Mouse (Mus musculus): ENCODE measurements around the gene Asap2. TPM values are rescaled to one million over a fixed set of nuclear protein-coding genes. Genes with fewer than 3 reads are reported as not detected.

The Asap2 gene
- total RNA-seq, 2 experiments from 2014 or later = 10.1 to 12.3 TPM

GRCm38 (mm10) chr12:21209273-21209672, 219.0 kb downstream of the Asap2 start:
- DNase-seq = no peak

- DNase-seq = no peak
These were observed 222.6 kb downstream of the Asap2 start for GRCm38 (mm10) chr12:21212876-21213275.

GRCm38 (mm10) chr12:21214551-21215165, 224.4 kb downstream of the Asap2 start:
- DNase-seq = no peak

GRCm38 (mm10) chr12:21217776-21218444, 227.7 kb downstream of the Asap2 start:
- DNase-seq = no peak

- DNase-seq = no peak
These were observed 230.3 kb downstream of the Asap2 start for GRCm38 (mm10) chr12:21220596-21220995.

GRCm38 (mm10) chr12:21223923-21224322, 233.7 kb downstream of the Asap2 start:
- no peak for DNase-seq

- no peak for DNase-seq
These were observed 235.1 kb downstream of the Asap2 start for GRCm38 (mm10) chr12:21225358-21225757.

- no peak for DNase-seq
These were observed 236.1 kb downstream of the Asap2 start for GRCm38 (mm10) chr12:21226316-21226715.

GRCm38 (mm10) chr12:21227076-21227980, 237.1 kb downstream of the Asap2 start:
- peak; percentile 50 for DNase-seq

- DNase-seq = no peak
These were observed 238.4 kb downstream of the Asap2 start for GRCm38 (mm10) chr12:21228650-21229049.

GRCm38 (mm10) chr12:21229076-21229918, 239.0 kb downstream of the Asap2 start:
- DNase-seq = no peak

GRCm38 (mm10) chr12:21233727-21234126, 243.5 kb downstream of the Asap2 start:
- DNase-seq = no peak

GRCm38 (mm10) chr12:21234560-21234959, 244.3 kb downstream of the Asap2 start:
- no peak for DNase-seq

- no peak for DNase-seq
These were observed 251.7 kb downstream of the Asap2 start for GRCm38 (mm10) chr12:21241965-21242364.

- DNase-seq = no peak
These were observed 254.2 kb downstream of the Asap2 start for GRCm38 (mm10) chr12:21244375-21244960.

GRCm38 (mm10) chr12:21247711-21248392, 257.6 kb downstream of the Asap2 start:
- DNase-seq = no peak

- DNase-seq = no peak
These were observed 270.4 kb downstream of the Asap2 start for GRCm38 (mm10) chr12:21260494-21261256.

- no peak for DNase-seq
These were observed 271.3 kb downstream of the Asap2 start for GRCm38 (mm10) chr12:21261521-21261920.

- no peak for DNase-seq
These were observed 273.0 kb downstream of the Asap2 start for GRCm38 (mm10) chr12:21263256-21263655.

- DNase-seq = peak; percentile 21
These were observed 274.0 kb downstream of the Asap2 start for GRCm38 (mm10) chr12:21264241-21264640.

Data from gastrocnemius, postnatal 10 days (tissue).